Mouse (Mus musculus): ENCODE data around the gene Grem2. TPM values are rescaled to one million over a fixed set of nuclear protein-coding genes. Genes with fewer than 3 reads are reported as not detected.

The Grem2 gene
- 10 to 100 TPM; 21.4 to 23.4 (median 22.4) TPM for total RNA-seq (2022)

DNA sequence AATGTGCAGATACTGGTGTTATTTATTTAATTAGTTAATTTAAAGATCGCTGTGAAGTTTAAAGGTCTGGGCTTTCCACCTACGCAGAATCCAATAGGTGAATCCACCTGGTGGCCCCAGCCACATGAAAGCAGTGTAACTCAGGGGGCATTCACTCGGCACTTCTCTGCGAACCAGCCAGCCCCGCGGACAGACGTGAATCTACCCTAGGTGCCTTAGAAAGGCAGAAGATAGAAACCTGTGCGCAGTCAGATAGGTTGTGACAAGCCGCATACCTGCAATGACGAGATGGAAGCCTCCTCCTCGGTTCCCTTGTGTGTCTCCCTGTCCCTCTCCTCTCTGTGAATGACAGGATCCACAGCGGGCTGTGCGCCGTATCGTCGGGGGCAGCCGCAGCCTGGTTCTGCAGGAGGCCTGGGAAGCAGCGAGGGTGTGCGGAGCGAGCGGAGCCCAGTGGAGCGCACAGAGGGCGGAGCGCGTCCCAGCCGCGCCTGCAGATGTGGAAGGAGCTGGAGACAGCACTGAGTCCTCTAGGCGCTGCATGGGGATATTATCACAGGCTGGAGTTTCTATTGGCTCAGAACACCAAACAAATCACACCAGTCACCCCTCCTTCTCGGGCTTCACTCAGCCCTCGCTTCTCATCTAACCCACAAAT lies at the start of gene Grem2:
TSS of gene Grem2 (minus strand) at position 522 of the 658 bp plus-strand sequence.
- peak; percentile 60 to 69 for DNase-seq (ENCODE audit: low spot score in 2 of 2)

DNA sequence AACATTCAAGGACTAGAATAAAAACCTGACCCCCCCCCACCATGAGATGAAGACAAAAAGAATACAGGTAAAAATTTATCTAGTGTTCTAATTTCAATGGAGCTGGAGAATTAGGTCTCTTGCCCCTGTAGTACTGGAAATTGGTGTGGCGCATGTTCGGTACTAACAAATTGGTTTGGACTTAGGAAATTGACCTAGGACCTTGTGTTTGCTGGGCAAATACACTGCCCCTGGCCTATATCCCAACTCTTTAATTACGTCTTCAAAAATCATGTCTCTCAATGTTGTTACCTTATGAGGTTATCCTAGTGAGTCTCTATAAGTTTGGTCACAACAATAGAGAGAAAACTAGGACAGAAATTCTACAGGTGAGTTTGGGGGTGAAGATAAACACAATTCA lies 38.2 kb upstream of the Grem2 start:
- no peak for DNase-seq (ENCODE audit: low spot score in 2 of 2)

DNA sequence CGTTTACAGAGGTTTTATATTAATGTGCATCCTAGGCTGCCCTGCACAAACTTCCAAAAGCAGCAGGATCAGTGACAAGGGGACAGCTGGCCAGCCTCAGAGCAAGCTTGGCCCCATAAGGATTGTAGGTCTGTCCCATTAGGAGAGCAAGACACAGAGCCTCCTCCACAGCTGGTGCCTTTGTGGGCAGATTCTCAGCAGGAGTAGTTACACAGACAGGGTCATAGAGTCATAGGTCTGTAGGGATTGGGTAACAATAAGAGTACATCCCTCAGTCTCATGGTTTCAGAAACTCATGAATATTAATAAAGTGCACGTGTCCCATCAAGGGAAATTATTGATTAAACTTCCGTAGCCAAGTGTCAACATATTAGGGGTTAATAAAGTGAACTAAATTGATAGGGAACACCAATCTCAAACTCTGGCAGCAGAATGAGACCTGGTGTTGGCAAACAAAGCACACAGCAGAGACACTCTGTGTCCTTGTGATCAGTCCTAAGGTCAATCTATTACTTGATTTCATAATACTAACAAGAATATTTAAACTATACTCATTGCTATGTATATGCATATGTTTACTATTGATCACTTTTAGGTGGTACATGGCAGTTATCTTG lies 9.5 kb upstream of the Grem2 start:
- DNase-seq (ENCODE audit: low spot score in 2 of 2): no peak

DNA sequence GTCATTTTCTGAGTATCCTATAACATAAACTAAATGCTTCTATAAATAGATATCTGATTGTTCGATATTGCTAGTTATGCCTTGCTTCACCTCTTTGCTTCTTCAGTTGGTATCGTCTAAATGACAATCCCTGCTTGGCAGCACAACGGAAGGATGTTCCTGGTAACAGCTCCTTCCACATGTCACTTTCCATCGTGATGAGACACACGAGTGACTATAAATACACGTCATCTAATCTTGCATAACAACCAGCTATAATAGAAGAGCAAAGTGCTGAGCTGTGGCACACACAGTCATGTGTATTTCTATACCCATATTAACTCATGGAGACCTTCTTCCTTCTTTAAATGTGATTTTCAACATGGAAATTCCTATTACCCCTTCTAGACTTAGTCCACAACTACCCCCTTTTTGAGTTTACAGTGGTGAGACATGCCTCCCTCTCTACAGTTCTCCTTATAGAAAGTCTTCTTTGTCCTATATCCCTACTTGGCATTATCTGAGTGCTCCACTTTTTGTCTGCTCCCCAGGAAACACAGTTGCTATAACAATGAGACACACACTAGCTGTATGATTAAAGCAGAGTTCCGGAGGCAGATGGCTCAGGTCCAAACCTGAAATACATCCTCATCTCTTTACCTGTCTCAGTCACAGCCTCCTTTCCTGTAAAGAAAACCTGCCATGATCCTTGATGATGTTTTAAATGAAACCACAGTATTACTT lies 8.0 kb upstream of the Grem2 start:
- no peak for DNase-seq (ENCODE audit: low spot score in 2 of 2)

DNA sequence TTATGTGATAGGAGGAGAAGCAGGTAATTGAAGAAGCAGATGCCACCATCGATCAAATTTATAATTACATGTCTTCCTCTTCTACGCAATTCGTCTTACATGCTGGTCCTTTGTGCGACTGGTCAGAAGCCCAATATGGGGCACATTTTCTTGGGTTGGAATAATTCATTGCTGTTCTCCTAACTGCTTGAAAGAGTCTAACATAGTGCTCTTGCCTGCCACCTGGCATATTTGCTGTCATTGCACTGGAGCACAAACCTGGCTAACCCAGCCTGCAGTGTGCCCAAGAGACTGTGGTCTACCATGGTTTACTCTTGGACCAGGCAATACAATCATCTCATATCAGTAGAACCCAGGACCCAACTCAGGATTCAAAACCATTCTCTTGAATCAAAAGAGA lies 2.7 kb downstream of the Grem2 start:
- DNase-seq (ENCODE audit: low spot score in 2 of 2): no peak

DNA sequence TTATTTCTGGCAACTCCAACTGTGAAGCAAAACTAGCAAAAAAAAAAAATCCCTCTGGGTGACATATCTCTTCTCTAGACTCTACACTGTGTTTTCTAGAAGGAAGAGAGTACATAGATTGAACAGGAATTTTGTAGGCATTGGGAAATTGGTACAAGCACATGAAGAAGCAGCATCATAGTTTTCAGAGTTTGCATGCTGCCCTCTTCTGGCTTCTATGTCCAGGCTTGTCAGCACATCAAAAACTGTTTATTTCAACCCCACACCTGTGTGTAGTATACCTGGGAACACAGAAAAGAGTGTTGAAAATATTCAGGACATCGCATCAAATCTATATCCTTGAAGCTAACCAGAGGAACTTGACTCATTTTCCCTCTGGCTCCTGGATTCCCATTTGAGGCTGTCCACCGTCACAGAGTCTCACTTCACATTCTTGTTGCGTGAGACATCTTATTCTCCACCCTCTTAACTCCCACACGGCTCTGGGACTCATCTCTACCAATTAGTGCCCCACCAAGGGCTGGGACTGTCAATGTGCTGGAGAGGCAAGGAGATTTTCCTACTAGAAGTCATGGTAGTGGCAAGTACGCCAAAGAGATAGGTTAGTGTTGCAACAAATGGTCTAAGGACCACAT lies 3.3 kb downstream of the Grem2 start:
- DNase-seq (ENCODE audit: low spot score in 2 of 2): no peak

DNA sequence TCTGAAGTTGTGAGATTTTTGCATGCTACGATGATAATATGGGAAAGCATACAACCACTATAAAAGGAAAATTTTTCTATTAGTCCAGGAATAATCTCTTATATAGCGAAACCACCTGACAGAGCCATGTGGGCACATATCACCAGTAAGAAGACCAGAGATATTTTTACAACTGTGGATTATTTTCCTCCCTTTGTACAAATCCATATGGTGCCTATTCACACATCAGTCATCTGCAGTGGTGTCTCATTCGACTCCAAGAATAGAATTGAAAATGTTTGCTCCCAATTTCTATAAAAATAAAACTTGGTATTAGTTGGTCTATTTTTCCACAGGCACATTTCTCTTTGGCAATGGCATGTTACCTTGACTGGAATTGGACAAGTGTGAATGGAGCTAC lies 11.8 kb downstream of the Grem2 start:
- no peak for DNase-seq (ENCODE audit: low spot score in 2 of 2)

DNA sequence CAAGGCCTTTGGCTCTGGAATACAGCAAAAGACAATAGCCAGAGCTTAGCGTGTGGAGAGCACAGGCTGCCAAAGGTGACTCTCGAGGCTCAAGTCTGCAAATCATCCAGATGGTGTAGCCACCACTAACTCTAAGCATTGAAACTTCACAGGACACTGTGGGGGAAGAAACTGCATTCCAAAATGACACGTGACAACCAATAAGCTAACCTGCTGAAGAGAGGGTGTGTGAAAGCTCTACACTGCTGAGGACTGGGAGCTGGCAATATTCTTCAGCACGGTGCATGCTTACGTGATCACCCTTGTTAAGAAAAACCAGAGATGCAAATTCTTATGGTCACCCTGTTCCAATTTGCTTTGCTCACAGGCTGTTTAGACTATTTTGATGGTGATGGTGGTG lies 13.4 kb downstream of the Grem2 start:
- DNase-seq (ENCODE audit: low spot score in 2 of 2): no peak

DNA sequence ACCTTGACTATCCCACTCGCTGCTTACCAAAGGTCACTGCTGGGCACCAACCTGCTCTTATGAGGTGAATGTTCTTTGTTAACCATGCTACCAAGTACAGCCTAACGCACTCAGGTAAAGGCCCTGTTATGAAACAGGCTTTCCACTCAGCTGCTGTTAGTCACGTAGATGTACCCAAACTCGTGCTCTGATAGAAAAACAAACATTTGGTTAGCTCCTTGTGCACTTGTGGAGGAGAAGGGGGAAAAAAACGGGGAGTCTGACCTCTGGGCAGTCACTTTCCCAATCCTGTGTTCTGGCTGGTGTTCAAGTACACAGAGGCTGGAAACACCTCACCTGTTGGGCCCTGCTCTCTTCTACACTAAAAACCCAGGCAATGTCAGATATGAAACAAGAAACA lies 14.0 kb downstream of the Grem2 start:
- no peak for DNase-seq (ENCODE audit: low spot score in 2 of 2)

DNA sequence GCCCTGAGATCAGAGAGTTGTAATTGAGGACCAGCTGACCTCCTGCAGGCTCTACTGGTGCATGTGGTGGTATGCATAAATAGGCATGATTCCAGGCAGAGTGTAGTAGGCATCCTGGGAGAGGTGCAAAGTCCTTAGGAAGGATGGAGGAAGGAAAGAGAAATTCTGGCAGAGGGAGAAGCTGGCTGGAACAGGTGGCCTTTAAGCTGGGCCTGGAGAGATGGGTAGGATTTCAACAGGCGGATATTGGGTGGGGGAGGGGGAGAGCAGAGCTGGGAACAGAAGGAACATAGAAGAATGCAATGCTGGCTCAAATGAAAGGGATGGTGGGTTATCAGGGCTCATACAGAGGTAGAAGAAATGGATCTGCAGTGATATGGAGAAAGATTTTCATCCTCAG lies 18.9 kb downstream of the Grem2 start:
- DNase-seq (ENCODE audit: low spot score in 2 of 2): no peak

DNA sequence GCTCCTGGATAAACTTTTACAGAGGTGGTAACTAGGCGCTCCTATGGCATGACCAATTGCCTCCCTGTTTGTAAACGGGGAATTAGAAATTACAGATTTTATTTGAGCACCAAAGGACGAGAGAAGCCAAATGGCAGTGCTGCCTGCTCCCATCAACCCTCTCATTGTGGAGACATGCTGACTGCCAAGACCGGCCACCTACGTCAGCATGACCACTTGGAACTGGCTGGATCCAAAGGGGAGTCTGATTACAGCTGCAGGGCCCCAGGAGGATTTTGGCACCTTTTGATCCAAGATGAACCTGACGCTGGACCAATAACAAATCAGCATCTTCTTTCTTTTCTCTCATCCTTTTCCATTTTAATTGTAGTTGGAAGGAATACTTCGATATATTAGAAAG lies 29.1 kb downstream of the Grem2 start:
- no peak for DNase-seq (ENCODE audit: low spot score in 2 of 2)

DNA sequence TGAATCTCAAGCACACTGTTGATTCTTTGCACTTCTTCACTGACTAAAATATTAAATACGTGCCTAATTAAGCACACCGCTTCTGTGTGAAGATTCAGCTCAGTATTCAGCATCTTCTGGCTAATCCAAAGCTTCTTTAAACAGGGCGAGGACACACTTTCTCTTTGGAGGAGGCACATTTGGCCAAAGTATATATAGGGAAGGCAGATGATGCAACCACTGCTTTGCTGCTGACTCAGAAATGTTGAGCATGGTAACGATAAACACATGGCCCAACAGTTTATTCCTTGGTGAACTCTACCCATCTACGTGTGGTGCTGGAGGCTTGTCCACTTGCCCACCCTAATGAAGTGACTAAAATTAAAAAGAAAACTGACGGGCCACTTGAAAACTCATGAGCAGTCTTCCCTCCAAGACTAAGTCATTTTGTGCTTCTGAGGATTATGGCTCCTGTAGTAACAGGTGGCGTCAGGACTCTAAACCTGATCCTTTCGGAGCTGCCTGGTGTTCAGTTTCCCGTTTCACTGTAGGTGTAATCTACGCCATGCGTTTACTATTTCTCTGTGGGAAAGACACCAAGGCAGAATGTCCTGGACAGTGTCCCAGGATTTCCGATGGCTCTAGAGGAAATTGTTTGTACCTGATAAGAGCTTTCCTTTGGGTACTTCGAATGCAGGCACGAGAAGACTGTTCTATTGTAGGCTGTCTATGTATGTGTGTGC lies 32.8 kb downstream of the Grem2 start:
- DNase-seq (ENCODE audit: low spot score in 2 of 2): no peak

DNA sequence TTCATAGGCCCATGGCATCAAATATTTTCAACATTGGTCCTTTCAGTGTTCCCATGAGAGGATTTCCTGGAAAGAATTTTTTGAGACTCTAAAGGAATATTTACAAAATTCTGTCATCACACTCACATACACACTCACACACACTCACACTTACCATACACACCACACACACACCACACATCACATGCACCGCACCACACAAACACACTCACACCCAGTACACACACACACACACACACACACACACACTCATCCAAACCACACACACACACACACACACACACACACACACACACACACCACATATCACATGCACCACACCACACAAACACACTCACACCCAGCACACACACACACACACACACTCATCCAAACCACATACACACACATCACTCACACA lies 33.5 kb downstream of the Grem2 start:
- no peak for DNase-seq (ENCODE audit: low spot score in 2 of 2)

DNA sequence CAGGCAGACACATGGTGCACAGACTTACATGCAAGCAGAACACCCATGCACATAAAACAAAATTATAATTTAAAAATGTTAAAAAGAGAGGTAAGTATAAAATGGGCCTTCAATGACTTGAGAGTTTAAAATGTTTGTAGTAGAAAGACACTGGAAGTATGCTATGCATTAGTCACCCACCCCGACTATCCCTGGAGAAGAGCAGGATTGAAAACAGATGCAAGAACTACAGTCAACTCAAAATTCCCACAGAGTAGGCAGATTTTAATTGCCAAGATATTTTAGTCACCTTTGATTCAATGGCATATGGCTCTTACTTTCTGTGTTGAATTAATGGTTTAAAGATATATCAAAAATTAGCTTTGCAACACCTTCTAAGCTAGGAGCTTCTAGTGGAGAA lies 39.1 kb downstream of the Grem2 start:
- no peak for DNase-seq (ENCODE audit: low spot score in 2 of 2)

DNA sequence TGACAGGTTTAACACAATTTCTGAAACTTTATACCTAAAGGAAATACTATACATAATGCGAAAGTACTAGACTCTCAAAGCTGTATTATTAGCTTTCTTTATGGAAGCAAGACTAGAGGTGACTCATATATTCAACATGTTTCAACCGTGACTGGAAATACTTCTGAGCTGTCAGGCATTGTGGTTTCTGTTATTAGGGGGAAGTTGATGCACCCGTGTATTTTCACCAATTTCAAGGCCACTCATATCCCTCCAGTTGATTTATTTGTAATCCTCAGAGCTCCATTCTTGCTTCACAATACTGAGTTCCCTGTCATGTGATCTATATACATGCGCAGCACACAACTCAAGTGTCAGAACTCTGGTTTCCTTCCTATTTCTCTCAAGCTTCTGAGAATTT lies 46.4 kb downstream of the Grem2 start:
- no peak for DNase-seq (ENCODE audit: low spot score in 2 of 2)

DNA sequence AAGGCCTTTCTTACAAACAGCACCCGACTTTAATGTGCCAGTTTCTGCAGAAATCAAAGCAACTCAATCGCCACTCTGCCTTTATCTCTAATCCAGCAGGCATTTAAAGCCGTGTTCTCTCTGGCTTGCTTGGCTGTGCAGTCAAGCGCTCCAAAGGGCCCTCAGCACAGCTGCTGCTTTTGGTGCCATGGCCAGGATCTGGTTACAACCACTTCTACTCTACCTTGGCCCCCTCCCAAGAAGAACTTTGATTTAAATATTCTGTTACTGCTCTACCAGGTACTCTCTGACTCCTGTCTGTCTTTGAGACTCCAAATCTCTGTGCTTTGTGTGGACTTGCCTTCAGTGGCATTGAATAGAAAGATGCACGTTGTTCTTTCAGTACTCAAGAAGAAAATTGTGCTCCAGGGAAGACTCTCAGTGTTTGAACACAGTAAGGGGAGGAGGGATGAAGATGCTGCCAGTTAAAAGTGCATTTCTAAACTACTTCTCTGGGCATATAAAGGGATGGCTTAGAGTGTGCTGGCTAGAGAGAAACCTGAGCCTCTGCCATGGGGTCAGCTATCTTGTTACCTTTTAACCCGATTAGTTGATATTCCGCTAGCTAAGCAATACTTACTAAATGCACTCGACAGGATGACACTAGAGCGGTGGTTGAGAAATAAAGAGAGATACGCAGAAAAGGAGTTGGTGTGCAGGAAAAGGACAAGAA lies 61.1 kb downstream of the Grem2 start:
- no peak for DNase-seq (ENCODE audit: low spot score in 2 of 2)

DNA sequence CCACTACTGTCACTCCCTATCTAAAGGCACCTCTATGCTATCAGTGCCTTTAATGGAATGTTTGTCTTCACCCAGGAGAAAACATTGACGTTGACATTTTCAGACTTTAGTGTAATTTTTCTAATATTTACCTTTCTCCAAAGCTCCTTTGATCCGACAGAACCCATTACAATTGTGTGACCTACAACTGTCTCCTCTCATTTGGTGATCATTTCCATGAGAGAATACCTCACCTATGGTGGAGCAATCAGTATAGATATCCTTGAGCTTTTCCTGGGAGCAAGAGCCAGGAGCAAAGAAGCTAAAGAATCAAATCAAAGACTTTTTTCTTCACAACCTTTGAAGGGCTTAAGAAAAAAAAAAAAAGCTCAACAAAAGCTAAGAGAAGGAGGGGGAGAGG lies 65.4 kb downstream of the Grem2 start:
- DNase-seq (ENCODE audit: low spot score in 2 of 2): no peak

DNA sequence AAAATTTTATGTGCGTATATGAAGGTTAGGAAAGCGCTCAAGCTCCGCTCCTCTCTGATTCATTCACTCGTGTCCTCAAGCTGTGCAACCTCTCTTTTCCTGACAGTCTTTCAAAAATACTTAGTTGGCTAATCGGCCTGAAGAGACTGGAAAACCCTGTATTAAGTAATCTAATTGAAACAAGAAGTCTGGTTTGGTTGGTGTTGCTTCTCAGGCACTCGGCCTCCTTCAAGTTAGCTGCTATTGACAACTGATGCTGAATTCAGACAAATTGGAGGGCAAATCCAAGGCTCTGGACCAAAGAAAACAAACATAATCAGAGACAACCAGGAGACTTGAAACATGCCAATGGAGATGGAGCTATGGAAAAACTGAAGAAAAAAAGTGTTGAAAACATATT lies 76.8 kb downstream of the Grem2 start:
- DNase-seq (ENCODE audit: low spot score in 2 of 2): no peak

DNA sequence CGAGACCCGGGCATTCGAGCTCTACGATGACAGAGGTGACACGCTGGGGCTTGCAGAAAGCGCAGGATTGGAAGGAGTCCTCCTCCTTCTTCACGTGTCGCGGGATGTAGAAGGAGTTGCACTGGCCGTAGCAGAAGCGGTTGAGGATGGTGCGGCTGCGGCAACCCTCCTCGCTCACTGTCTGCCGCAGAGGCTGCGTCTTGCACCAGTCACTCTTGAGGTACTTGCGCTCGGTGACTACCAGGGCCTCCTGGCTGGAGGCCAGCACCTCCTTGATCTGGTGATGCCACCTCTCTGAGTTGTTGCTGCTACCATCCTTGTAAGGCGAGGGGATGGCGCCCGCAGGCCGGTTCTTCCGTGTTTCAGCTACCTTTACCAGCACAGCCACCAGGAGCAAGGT lies 84.8 kb downstream of the Grem2 start:
- DNase-seq (ENCODE audit: low spot score in 2 of 2): peak in 1 of 2 experiments; percentile 7

DNA sequence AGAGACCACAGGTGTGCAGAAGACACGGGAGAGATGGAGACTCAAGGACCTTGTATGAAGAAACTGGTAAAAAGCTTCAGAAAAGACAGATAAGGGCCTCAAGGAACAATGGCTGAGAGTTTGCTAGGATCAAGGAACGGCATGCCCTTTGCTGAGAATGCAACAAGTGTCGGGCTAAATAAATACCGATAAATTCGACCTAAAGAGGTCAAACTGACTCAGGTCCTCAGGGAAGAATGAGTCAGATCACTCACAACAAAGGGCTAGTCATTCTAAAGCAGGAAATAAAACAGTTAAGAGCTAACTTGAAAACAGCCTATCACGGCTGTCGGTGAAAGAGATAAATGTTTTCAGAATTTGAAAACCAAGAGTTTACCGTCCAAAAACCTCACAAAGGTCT lies 95.1 kb downstream of the Grem2 start:
- DNase-seq (ENCODE audit: low spot score in 2 of 2): no peak

DNA sequence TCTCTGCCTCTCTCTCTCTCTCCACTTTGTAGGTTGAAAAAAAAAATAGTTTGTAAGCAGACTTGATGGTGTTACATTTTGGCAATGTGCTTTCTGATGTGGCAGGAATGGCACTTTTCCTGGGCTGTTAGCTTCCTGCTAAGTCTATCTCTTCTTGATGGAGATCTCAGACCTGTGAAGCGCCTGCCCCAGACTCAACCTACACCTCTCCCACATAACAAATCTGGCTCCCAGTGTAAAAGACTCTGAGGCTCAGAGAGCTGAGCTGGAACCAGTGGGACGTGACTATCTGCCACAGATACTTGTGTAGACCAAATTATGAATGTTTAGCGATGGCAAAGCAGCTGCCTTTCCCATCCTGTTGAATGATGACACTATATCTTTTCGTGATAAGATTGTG lies 109.8 kb downstream of the Grem2 start:
- peak in 1 of 2 experiments; percentile 50 for DNase-seq (ENCODE audit: low spot score in 2 of 2)

Measured in left cerebral cortex, adult 8-10 months (tissue).